Mouse (Mus musculus) neural tube, embryonic 11.5 days (tissue): Measurements from ENCODE around the gene Ehbp1l1. TPM values are rescaled to one million over a fixed set of nuclear protein-coding genes. Genes with fewer than 3 reads are reported as not detected.

Experiments used
- ATAC-seq: fragments of 200-750 bp; cut with Nextera tagmentation; 2 replicates; pipeline ENCODE4 v1.8.0; 2017; ENCODE audit warnings: moderate number of reproducible peaks, mild to moderate bottlenecking, moderate TSS enrichment, moderate library complexity; ENCODE audit not compliant: insufficient read depth, low FRiP score, low TSS enrichment
- DNase-seq: peaks from one replicate; pipeline ENCODE4 v3.0.0-alpha.2; 2015; ENCODE audit warnings: low spot score
- H3K27ac ChIP-seq: fragments of 300-500 bp; sonication (generic); 2 replicates; pipeline ENCODE4 v1.5.1; 2014; ENCODE audit warnings: low read depth, mild to moderate bottlenecking, low read length
- H3K27me3 ChIP-seq: fragments of 300-500 bp; sonication (generic); 2 replicates; pipeline ENCODE4 v1.6.1; 2014; ENCODE audit warnings: mild to moderate bottlenecking, low read length, mixed read lengths; ENCODE audit not compliant: control insufficient read depth, insufficient read depth
- H3K36me3 ChIP-seq: fragments of 300-500 bp; sonication (generic); 2 replicates; pipeline ENCODE4 v1.6.1; 2014; ENCODE audit warnings: mild to moderate bottlenecking, low read length, moderate library complexity, mixed read lengths; ENCODE audit not compliant: control insufficient read depth, insufficient read depth
- H3K4me1 ChIP-seq: fragments of 300-500 bp; sonication (generic); 2 replicates; pipeline ENCODE4 v1.6.1; 2014; ENCODE audit warnings: low read length, mixed read lengths; ENCODE audit not compliant: control insufficient read depth, insufficient read depth
- H3K4me2 ChIP-seq: fragments of 300-500 bp; sonication (generic); 2 replicates; pipeline ENCODE4 v1.6.1; 2014; ENCODE audit warnings: low read depth, mild to moderate bottlenecking, moderate library complexity
- H3K4me3 ChIP-seq: fragments of 300-500 bp; sonication (generic); 2 replicates; pipeline ENCODE4 v1.5.1; 2014; ENCODE audit warnings: low read depth, low read length
- H3K9ac ChIP-seq: fragments of 300-500 bp; sonication (generic); 2 replicates; pipeline ENCODE4 v1.6.1; 2014; ENCODE audit warnings: mild to moderate bottlenecking, low read length
- H3K9me3 ChIP-seq: fragments of 300-500 bp; sonication (generic); 2 replicates; pipeline ENCODE4 v1.6.1; 2016; ENCODE audit warnings: low read length; ENCODE audit not compliant: control insufficient read depth
- WGBS: fragments of 180-500 bp; shearing (Covaris S2); extraction: QIAGEN DNeasy Blood & Tissue Kit; methylation state at CpG from one replicate; pipeline ENCODE4 v1.1.7; 2014; 5-methylcytosine and 5-hydroxymethylcytosine counted together
- polyA plus RNA-seq: library from polyadenylated mRNA; unstranded; fragments of >200 nt; fragmentation: Nextera tagmentation; extraction: Ambion mirVana; gene quantifications from 2 replicates; pipeline ENCODE4 v1.2.1, GENCODE M21; 2014

Gene Ehbp1l1
- polyA plus RNA-seq, 1 experiment from 2014 or later = 6.8 TPM

- WGBS = 11% methylated on average over 37 of the region's 37 CpGs
- peak overlapping the region; percentile 83 for H3K4me3 ChIP-seq
- H3K36me3 ChIP-seq = peaks cover 2% of the 10 kb centered on the region; the same call in 1 of the 2 replicates
- H3K4me1 ChIP-seq = peaks cover 42% of the 10 kb centered on the region
- no peaks in the 10 kb centered on the region for H3K9me3 ChIP-seq
- ATAC-seq = peak; percentile 49; the same call in 1 of the 2 replicates
- peak overlapping the region; percentile 97 for H3K9ac ChIP-seq
- peak overlapping the region; percentile 93 for H3K27ac ChIP-seq
- H3K27me3 ChIP-seq = no peaks in the 10 kb centered on the region
- peak overlapping the region; percentile 86 for H3K4me2 ChIP-seq
- peak; percentile 70 for DNase-seq
Measured at GRCm38 (mm10) chr19:5728631-5729443, 2.7 kb upstream of the Ehbp1l1 start.

DNA sequence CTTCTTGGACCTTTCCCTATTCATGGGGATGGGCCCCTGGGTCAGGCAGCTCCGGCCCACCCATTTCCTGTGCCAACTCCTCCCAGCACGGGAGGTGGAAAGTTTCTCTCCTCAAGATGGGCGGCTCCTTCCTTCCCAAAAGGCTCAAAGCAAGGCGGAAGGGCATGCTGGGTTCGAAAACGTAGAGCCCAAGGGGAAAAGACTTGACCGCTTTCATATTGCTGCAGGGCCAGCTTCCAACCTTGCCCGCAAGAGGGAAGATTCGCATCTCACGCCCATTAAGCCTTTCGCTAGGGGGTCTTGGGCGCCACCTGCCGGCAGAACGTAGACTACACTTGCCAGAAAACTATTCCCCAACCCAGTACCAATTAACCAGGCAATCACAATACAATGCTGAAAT lies 1.6 kb upstream of the Ehbp1l1 start:
- ATAC-seq (no peak), DNase-seq (peak; percentile 90)
- Histone ChIP-seq H3K9ac (no peak overlapping the region), H3K27me3 (no peaks in the 10 kb centered on the region), H3K9me3 (no peaks in the 10 kb centered on the region), H3K4me3 (peak overlapping the region; percentile 83), H3K4me2 (peak overlapping the region; percentile 86), H3K27ac (no peak overlapping the region), H3K4me1 (peaks cover 42% of the 10 kb centered on the region), H3K36me3 (peaks cover 2% of the 10 kb centered on the region; the same call in 1 of the 2 replicates)
- 4% methylated on average over 14 of the region's 14 CpGs for WGBS

- DNase-seq = no peak
Measured at GRCm38 (mm10) chr19:5726961-5727578, 953 bp upstream of the Ehbp1l1 start.

DNA sequence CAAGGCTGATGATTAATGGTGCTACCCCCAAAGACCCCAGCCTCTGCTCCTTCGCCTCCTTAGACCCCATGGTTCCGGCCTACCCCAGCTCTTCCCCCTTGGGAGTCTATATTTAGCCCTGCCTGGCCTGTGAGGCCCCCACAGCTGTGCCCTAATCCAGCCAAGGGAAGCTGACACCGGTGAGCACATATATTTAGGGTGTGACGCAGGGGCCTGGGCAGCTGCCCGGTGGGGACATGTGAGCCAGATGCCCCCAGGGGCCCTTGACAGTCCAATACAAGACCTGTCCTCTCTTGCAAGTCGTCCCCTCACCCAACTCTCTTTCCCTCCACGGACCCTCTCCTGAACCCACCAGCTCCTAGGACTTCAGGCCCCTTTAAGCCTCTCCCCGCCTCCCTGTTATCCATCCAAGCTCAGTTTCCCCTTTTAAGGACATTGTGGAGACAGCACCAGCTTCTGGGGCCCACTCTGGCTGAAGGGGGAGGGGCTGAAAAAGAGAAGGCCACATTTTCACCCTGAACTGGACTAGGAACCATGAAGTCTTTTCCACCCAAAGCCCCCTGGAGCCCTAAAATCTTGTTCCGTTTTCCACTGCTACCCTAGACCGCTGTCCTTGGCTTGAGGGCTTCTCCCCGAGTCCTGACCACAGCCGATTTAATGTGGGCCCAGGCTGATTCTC lies 949 bp downstream of the Ehbp1l1 start:
- H3K36me3 ChIP-seq = peaks cover 12% of the 10 kb centered on the region
- peak overlapping the region; percentile 50 for H3K4me2 ChIP-seq
- DNase-seq (no peak), ATAC-seq (no peak)
- 79% methylated on average over 12 of the region's 12 CpGs for WGBS
- no peaks in the 10 kb centered on the region for H3K9me3 ChIP-seq
- peak overlapping the region; percentile 5 for H3K4me3 ChIP-seq
- H3K27me3 ChIP-seq = no peaks in the 10 kb centered on the region
- H3K4me1 ChIP-seq = peaks cover 31% of the 10 kb centered on the region
- H3K27ac ChIP-seq = no peak overlapping the region
- H3K9ac ChIP-seq = no peak overlapping the region; the same call in 1 of the 2 replicates

More at GRCm38 (mm10) chr19:5726961-5727578, 953 bp upstream of the Ehbp1l1 start:
- Histone ChIP-seq H3K4me3 (peak overlapping the region; percentile 83), H3K4me2 (peak overlapping the region; percentile 86), H3K4me1 (peaks cover 42% of the 10 kb centered on the region), H3K27me3 (no peaks in the 10 kb centered on the region), H3K9ac (no peak overlapping the region), H3K27ac (no peak overlapping the region), H3K9me3 (no peaks in the 10 kb centered on the region), H3K36me3 (peaks cover 2% of the 10 kb centered on the region; the same call in 1 of the 2 replicates)
- no peak for ATAC-seq
- WGBS = 81% methylated on average over 15 of the region's 15 CpGs

GRCm38 (mm10) chr19:5724549-5724941 lies 1.6 kb downstream of the Ehbp1l1 start:
- no peak for DNase-seq
- H3K36me3 ChIP-seq = peaks cover 12% of the 10 kb centered on the region
- peaks cover 26% of the 10 kb centered on the region for H3K4me1 ChIP-seq
- ATAC-seq = no peak
- H3K9ac ChIP-seq = no peak overlapping the region
- no peak overlapping the region for H3K4me3 ChIP-seq
- H3K27me3 ChIP-seq = no peaks in the 10 kb centered on the region
- H3K4me2 ChIP-seq = no peak overlapping the region
- 71% methylated on average over 7 of the region's 7 CpGs for WGBS
- no peaks in the 10 kb centered on the region for H3K9me3 ChIP-seq
- no peak overlapping the region for H3K27ac ChIP-seq

DNA sequence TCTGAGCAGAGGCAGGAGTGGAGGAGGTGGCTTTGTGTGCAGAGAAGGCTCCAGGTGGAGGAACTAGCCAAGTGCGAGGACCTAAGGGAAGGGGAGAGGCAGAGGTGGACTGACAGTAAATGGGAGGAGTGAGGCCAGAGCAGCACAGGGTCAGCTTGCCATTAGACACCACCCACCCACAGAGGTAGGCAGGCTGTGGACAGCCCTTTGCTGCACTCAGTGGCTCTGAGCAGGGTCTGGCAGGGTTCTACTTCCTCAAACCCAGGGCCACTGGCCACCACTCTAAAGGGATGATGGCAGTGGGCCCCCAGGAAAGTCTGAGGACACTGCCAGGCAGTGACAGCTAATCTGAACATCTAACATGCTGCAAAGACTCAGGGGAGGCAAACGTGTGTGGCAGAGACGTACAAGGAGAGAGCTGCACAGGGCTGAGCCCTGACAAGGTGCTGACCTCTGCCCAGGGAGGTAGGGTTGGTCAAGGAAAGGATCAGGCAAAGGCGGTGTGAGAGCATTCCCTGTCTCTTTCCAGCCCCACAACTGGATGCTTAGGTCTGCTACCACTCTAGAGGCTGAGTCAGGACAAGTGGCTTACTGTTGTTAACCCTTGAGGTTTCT lies 2.1 kb downstream of the Ehbp1l1 start:
- H3K27ac ChIP-seq = no peak overlapping the region
- H3K4me1 ChIP-seq = peaks cover 26% of the 10 kb centered on the region
- H3K27me3 ChIP-seq = no peaks in the 10 kb centered on the region
- DNase-seq (no peak), ATAC-seq (no peak)
- peaks cover 12% of the 10 kb centered on the region for H3K36me3 ChIP-seq
- no peaks in the 10 kb centered on the region for H3K9me3 ChIP-seq
- H3K9ac ChIP-seq = no peak overlapping the region
- 75% methylated on average over 4 of the region's 4 CpGs for WGBS
- no peak overlapping the region for H3K4me2 ChIP-seq
- no peak overlapping the region for H3K4me3 ChIP-seq

GRCm38 (mm10) chr19:5722848-5723425 lies 3.2 kb downstream of the Ehbp1l1 start:
- no peak overlapping the region for H3K27ac ChIP-seq
- H3K9ac ChIP-seq = no peak overlapping the region
- peaks cover 18% of the 10 kb centered on the region for H3K4me1 ChIP-seq
- no peak overlapping the region for H3K4me3 ChIP-seq
- H3K4me2 ChIP-seq = no peak overlapping the region
- 92% methylated on average over 7 of the region's 7 CpGs for WGBS
- ATAC-seq (no peak), DNase-seq (no peak)
- H3K36me3 ChIP-seq = peaks cover 12% of the 10 kb centered on the region
- no peaks in the 10 kb centered on the region for H3K27me3 ChIP-seq
- no peaks in the 10 kb centered on the region for H3K9me3 ChIP-seq

GRCm38 (mm10) chr19:5721233-5721632 lies 4.9 kb downstream of the Ehbp1l1 start:
- Histone ChIP-seq H3K36me3 (peaks cover 12% of the 10 kb centered on the region), H3K4me3 (no peak overlapping the region), H3K9me3 (no peaks in the 10 kb centered on the region), H3K4me2 (no peak overlapping the region), H3K27me3 (no peaks in the 10 kb centered on the region), H3K27ac (no peak overlapping the region), H3K4me1 (peaks cover 11% of the 10 kb centered on the region), H3K9ac (no peak overlapping the region)
- ATAC-seq = no peak
- no peak for DNase-seq
- WGBS = 91% methylated on average over 6 of the region's 6 CpGs
